ENCODE assay signal across 11 mouse cellular contexts in genomic region chr4:117202992-117203354, GRCm38 (mm10). TPM values are rescaled to one million over a fixed set of nuclear protein-coding genes. Genes with fewer than 3 reads are reported as not detected.
DNase-seq lines count a peak whose midpoint lies in the region; ATAC-seq and TF ChIP-seq lines count a peak whose summit lies in the region.
"Had no signal": no experiment of that assay in that cellular context is flagged by ENCODE, and none has a peak within 500 bp of the region (broad histone marks: within the 10 kb centered on the region; RNA-seq: fewer than 3 reads in every experiment).

No protein-coding gene starts in this region.

- no peaks in the 10 kb centered on the region for H3K36me3 ChIP-seq in hindbrain, embryonic 15.5 days
- no peaks in the 10 kb centered on the region for H3K36me3 ChIP-seq in hindbrain, embryonic 13.5 days
- H3K36me3 ChIP-seq in testis, adult 2 months (ENCODE audit: control insufficient read depth, insufficient read depth, low read length), result no peaks in the 10 kb centered on the region
- no peaks in the 10 kb centered on the region for H3K36me3 ChIP-seq in limb, embryonic 13.5 days
- H3K36me3 ChIP-seq in stomach, postnatal 0 days (ENCODE audit: control insufficient read depth, insufficient read depth, low read length), result no peaks in the 10 kb centered on the region
- H3K36me3 ChIP-seq: G1E had no signal

- peaks cover 6% of the 10 kb centered on the region for H3K4me1 ChIP-seq in hindbrain, embryonic 15.5 days (replicated peaks)
- H3K4me1 ChIP-seq in hindbrain, embryonic 13.5 days (replicated peaks), result no peaks in the 10 kb centered on the region
- H3K4me1 ChIP-seq in testis, adult 2 months (ENCODE audit: control insufficient read depth, insufficient read depth, low read length), result peaks cover 4% of the 10 kb centered on the region
- no peaks in the 10 kb centered on the region for H3K4me1 ChIP-seq in limb, embryonic 13.5 days
- no peaks in the 10 kb centered on the region for H3K4me1 ChIP-seq in stomach, postnatal 0 days (replicated peaks; ENCODE audit: control insufficient read depth, insufficient read depth)

- no peak for TF ChIP-seq POLR2A in testis, adult 2 months (IDR thresholded peaks at IDR 0.05; ENCODE audit: control insufficient read depth, low read depth, low read length)

- no peak overlapping the region for H3K27ac ChIP-seq in hindbrain, embryonic 15.5 days (replicated peaks)
- H3K27ac ChIP-seq in hindbrain, embryonic 13.5 days, result no peak overlapping the region
- peak overlapping the region; percentile 39 for H3K27ac ChIP-seq in testis, adult 2 months (ENCODE audit: control insufficient read depth, insufficient read depth, low read depth, low read length)
- peak overlapping the region; percentile 79 for H3K27ac ChIP-seq in limb, embryonic 13.5 days
- 0 out of 2 replicates have a peak overlapping the region, but pooled peaks have one; percentile 42 for H3K27ac ChIP-seq in stomach, postnatal 0 days (replicated peaks)

- peak overlapping the region; percentile 59; the same call in 1 of the 2 replicates for H3K4me2 ChIP-seq in hindbrain, embryonic 15.5 days
- H3K4me2 ChIP-seq in hindbrain, embryonic 13.5 days, result no peak overlapping the region
- H3K4me2 ChIP-seq in limb, embryonic 13.5 days (replicated peaks), result peak overlapping the region; percentile 60
- 0 out of 2 replicates have a peak overlapping the region, but pooled peaks have one; percentile 32 for H3K4me2 ChIP-seq in stomach, postnatal 0 days (replicated peaks; ENCODE audit: low read depth)

- TF ChIP-seq EP300 in stomach, postnatal 0 days (optimal IDR thresholded peaks at IDR 0.05), result no peak

- no peaks in the 10 kb centered on the region for H3K27me3 ChIP-seq in hindbrain, embryonic 15.5 days
- H3K27me3 ChIP-seq in hindbrain, embryonic 13.5 days, result no peaks in the 10 kb centered on the region
- H3K27me3 ChIP-seq in testis, adult 2 months (ENCODE audit: control insufficient read depth, insufficient read depth, low read length), result no peaks in the 10 kb centered on the region
- H3K27me3 ChIP-seq in limb, embryonic 13.5 days, result no peaks in the 10 kb centered on the region
- H3K27me3 ChIP-seq in stomach, postnatal 0 days (ENCODE audit: control insufficient read depth, insufficient read depth, low read length), result no peaks in the 10 kb centered on the region

- no peak for TF ChIP-seq CTCF in testis, adult 2 months (IDR thresholded peaks at IDR 0.05; ENCODE audit: control insufficient read depth, insufficient read depth, insufficient replicate concordance, low read depth, low read length)
- no peak for TF ChIP-seq CTCF in stomach, postnatal 0 days (IDR thresholded peaks at IDR 0.05; ENCODE audit: low read depth)

- no peak overlapping the region for H3K4me3 ChIP-seq in hindbrain, embryonic 15.5 days
- no peak overlapping the region for H3K4me3 ChIP-seq in hindbrain, embryonic 13.5 days
- H3K4me3 ChIP-seq in testis, adult 2 months (ENCODE audit: control insufficient read depth, low read depth, low read length), result no peak overlapping the region
- H3K4me3 ChIP-seq in limb, embryonic 13.5 days, result no peak overlapping the region
- no peak overlapping the region for H3K4me3 ChIP-seq in stomach, postnatal 0 days (ENCODE audit: low read depth, low read length)

- no peaks in the 10 kb centered on the region for H3K9me3 ChIP-seq in hindbrain, embryonic 15.5 days
- H3K9me3 ChIP-seq in hindbrain, embryonic 13.5 days, result no peaks in the 10 kb centered on the region
- no peaks in the 10 kb centered on the region for H3K9me3 ChIP-seq in limb, embryonic 13.5 days
- H3K9me3 ChIP-seq in stomach, postnatal 0 days (ENCODE audit: control insufficient read depth, low read length), result no peaks in the 10 kb centered on the region
- H3K9me3 ChIP-seq: G1E had no signal

- no peak for ATAC-seq in hindbrain, embryonic 15.5 days (ENCODE audit: low FRiP score, low read depth)
- ATAC-seq in hindbrain, embryonic 13.5 days (ENCODE audit: low FRiP score), result no peak
- ATAC-seq in limb, embryonic 13.5 days (ENCODE audit: low FRiP score, low read depth), result no peak; the same call in 1 of the 2 replicates
- ATAC-seq in stomach, postnatal 0 days (ENCODE audit: low FRiP score, low TSS enrichment), result no peak

- DNase-seq in testis, postnatal 10 days (ENCODE audit: low spot score), result no peak
- no peak for DNase-seq in stomach, postnatal 0 days (ENCODE audit: low spot score)
- DNase-seq in frontal cortex, postnatal 10 days (ENCODE audit: low spot score in 2 of 2), result no peak
- no peak for DNase-seq in gastrocnemius, postnatal 25 days
- DNase-seq: adrenal gland, postnatal 10 days; cerebellum, postnatal 10 days had no signal

- WGBS in hindbrain, embryonic 15.5 days, result 72% methylated on average over 4 of the region's 4 CpGs
- WGBS in hindbrain, embryonic 13.5 days, result 72% methylated on average over 4 of the region's 4 CpGs
- 65% methylated on average over 4 of the region's 4 CpGs for WGBS in limb, embryonic 13.5 days
- 62% methylated on average over 4 of the region's 4 CpGs for WGBS in stomach, postnatal 0 days

- H3K9ac ChIP-seq in hindbrain, embryonic 15.5 days, result no peak overlapping the region
- H3K9ac ChIP-seq in hindbrain, embryonic 13.5 days, result no peak overlapping the region
- no peak overlapping the region for H3K9ac ChIP-seq in limb, embryonic 13.5 days
- no peak overlapping the region for H3K9ac ChIP-seq in stomach, postnatal 0 days (ENCODE audit: low read length)

RNA-seq across cellular contexts. Expression of gene Kif2c, which starts 20.5 kb away (rescaled TPM):
- polyA plus RNA-seq in hindbrain, embryonic 15.5 days (2015; fragmentation: Nextera tagmentation; extraction: Ambion mirVana), result 12.9 and 14.4 TPM in 2 replicates
- polyA plus RNA-seq in hindbrain, embryonic 13.5 days (2015; fragmentation: Nextera tagmentation; extraction: Ambion mirVana), result 14.6 and 16.5 TPM in 2 replicates
- 307 and 325 TPM in 2 replicates for polyA plus RNA-seq in testis, adult 2 months (2012; rRNA removed)
- polyA plus RNA-seq in limb, embryonic 13.5 days (2015; fragmentation: Nextera tagmentation; extraction: Ambion mirVana), result 71.4 and 72.6 TPM in 2 replicates
- 7.9 and 11.5 TPM in 2 replicates for polyA plus RNA-seq in stomach, postnatal 0 days (2015; fragmentation: Nextera tagmentation; extraction: Ambion mirVana)
- under 1 TPM; 0.36 to 0.40 TPM for total RNA-seq in gastrocnemius, postnatal 25 days (2021)

RNA-seq across cellular contexts. Expression of gene Rps8, which starts 46.9 kb away (rescaled TPM):
- 468 and 502 TPM in 2 replicates for polyA plus RNA-seq in hindbrain, embryonic 15.5 days (2015; fragmentation: Nextera tagmentation; extraction: Ambion mirVana)
- polyA plus RNA-seq in hindbrain, embryonic 13.5 days (2015; fragmentation: Nextera tagmentation; extraction: Ambion mirVana), result 576 and 608 TPM in 2 replicates
- 185 and 230 TPM in 2 replicates for polyA plus RNA-seq in testis, adult 2 months (2012; rRNA removed)
- polyA plus RNA-seq in limb, embryonic 13.5 days (2015; fragmentation: Nextera tagmentation; extraction: Ambion mirVana), result 885 and 930 TPM in 2 replicates
- polyA plus RNA-seq in stomach, postnatal 0 days (2015; fragmentation: Nextera tagmentation; extraction: Ambion mirVana), result 752 and 809 TPM in 2 replicates
- 100 to 1,000 TPM; 527 to 576 TPM for total RNA-seq in gastrocnemius, postnatal 25 days (2021)

RNA-seq across cellular contexts. Expression of gene Tmem53, which starts 48.8 kb away (rescaled TPM):
- polyA plus RNA-seq in hindbrain, embryonic 15.5 days (2015; fragmentation: Nextera tagmentation; extraction: Ambion mirVana), result 9.1 and 9.6 TPM in 2 replicates
- 8.5 and 10.9 TPM in 2 replicates for polyA plus RNA-seq in hindbrain, embryonic 13.5 days (2015; fragmentation: Nextera tagmentation; extraction: Ambion mirVana)
- 999 and 1,059 TPM in 2 replicates for polyA plus RNA-seq in testis, adult 2 months (2012; rRNA removed)
- polyA plus RNA-seq in limb, embryonic 13.5 days (2015; fragmentation: Nextera tagmentation; extraction: Ambion mirVana), result 10.0 and 11.3 TPM in 2 replicates
- polyA plus RNA-seq in stomach, postnatal 0 days (2015; fragmentation: Nextera tagmentation; extraction: Ambion mirVana), result 12.9 and 16.3 TPM in 2 replicates
- total RNA-seq in gastrocnemius, postnatal 25 days (2021), result 1 to 10 TPM; 3.4 to 6.6 TPM

RNA-seq across cellular contexts. Expression of gene Armh1, which starts 49.0 kb away (rescaled TPM):
- polyA plus RNA-seq in hindbrain, embryonic 15.5 days (2015; fragmentation: Nextera tagmentation; extraction: Ambion mirVana), result 1.5 and 1.8 TPM in 2 replicates
- polyA plus RNA-seq in hindbrain, embryonic 13.5 days (2015; fragmentation: Nextera tagmentation; extraction: Ambion mirVana), result 0.97 and 1.1 TPM in 2 replicates
- 154 and 162 TPM in 2 replicates for polyA plus RNA-seq in testis, adult 2 months (2012; rRNA removed)
- polyA plus RNA-seq in limb, embryonic 13.5 days (2015; fragmentation: Nextera tagmentation; extraction: Ambion mirVana), result 0.53 and 0.79 TPM in 2 replicates
- polyA plus RNA-seq in stomach, postnatal 0 days (2015; fragmentation: Nextera tagmentation; extraction: Ambion mirVana), result 0.16 and 0.24 TPM in 2 replicates
- total RNA-seq in gastrocnemius, postnatal 25 days (2021), result not detected
- total RNA-seq: G1E had no signal
- polyA plus RNA-seq: G1E had no signal

Comparison
In these comparisons a context has a peak if more than half of its experiments do, and no peak if none do; other contexts are left out.
1. H3K27ac ChIP-seq: peak in testis, adult 2 months (single experiment), limb, embryonic 13.5 days (single experiment) and stomach, postnatal 0 days (single experiment); none in hindbrain, embryonic 15.5 days (single experiment) and hindbrain, embryonic 13.5 days (single experiment).
2. RNA of gene Tmem53, which starts 48.8 kb away (polyA plus RNA-seq): 999 to 1,059 TPM in testis, adult 2 months; 12.9 to 16.3 TPM in stomach, postnatal 0 days, 10.0 to 11.3 TPM in limb, embryonic 13.5 days, 9.1 to 9.6 TPM in hindbrain, embryonic 15.5 days and 8.5 to 10.9 TPM in hindbrain, embryonic 13.5 days; every median in the first group is over 10 times any median in the second.